Comparison of ENCODE assay signal across 8 mouse cellular contexts in genomic region chr8:84997649-84998295, GRCm38 (mm10). TPM values are rescaled to one million over a fixed set of nuclear protein-coding genes. Genes with fewer than 3 reads are reported as not detected.
DNase-seq lines count a peak whose midpoint lies in the region; ATAC-seq and TF ChIP-seq lines count a peak whose summit lies in the region.

No protein-coding gene starts in this region.

- peak overlapping the region; percentile 36 for H3K4me3 ChIP-seq in cerebellum, adult 2 months (replicated peaks; ENCODE audit: insufficient read depth, low read depth, low read length)

- 0 out of 2 replicates have a peak overlapping the region, but pooled peaks have one; percentile 17 for H3K27ac ChIP-seq in cerebellum, adult 2 months (ENCODE audit: insufficient read depth, low read length)

- WGBS in cerebellum, adult 2 months, result 2% methylated on average over 19 of the region's 19 CpGs

- peak; percentile 96 to 99 for ATAC-seq in hematopoietic stem cell, adult 5-6 weeks (replicated peaks in 1 of 2; ENCODE audit: insufficient read depth in 1 of 2, low FRiP score in 2 of 2, low TSS enrichment in 1 of 2, low read depth in 1 of 2, poor library complexity in 2 of 2, severe bottlenecking in 2 of 2)

- H3K4me1 ChIP-seq in cerebellum, adult 2 months (ENCODE audit: control insufficient read depth, insufficient read depth, low read length), result no peaks in the 10 kb centered on the region; the same call in 1 of the 2 replicates

- peak; percentile 96 for TF ChIP-seq CTCF in cerebellum, adult 2 months (IDR thresholded peaks at IDR 0.05; ENCODE audit: borderline replicate concordance, insufficient read depth, low read depth, low read length)

- no peaks in the 10 kb centered on the region for H3K27me3 ChIP-seq in cerebellum, adult 2 months (ENCODE audit: control insufficient read depth, insufficient read depth, low read length)

- DNase-seq in MN1 (ENCODE audit: low spot score), result peak; percentile 89
- peak; percentile 93 to 96 for DNase-seq in cerebellum, adult 2 months
- DNase-seq in forelimb bud, embryonic 11.5 days (ENCODE audit: low read depth, low spot score), result peak; percentile 85
- DNase-seq in layer of hippocampus, postnatal 14 days (ENCODE audit: low spot score in 2 of 2), result peak; percentile 88 to 90
- DNase-seq in lung, postnatal 14 days, result peak; percentile 95
- peak; percentile 74 for DNase-seq in retina, postnatal 7 days (ENCODE audit: low read depth, low spot score)
- DNase-seq in urinary bladder, adult 2 months (ENCODE audit: low spot score), result peak; percentile 73

- TF ChIP-seq POLR2A in cerebellum, adult 2 months (IDR thresholded peaks at IDR 0.05; ENCODE audit: borderline replicate concordance, insufficient read depth, low read length), result peak; percentile 66; the same call in 1 of the 2 replicates

RNA-seq across cellular contexts. Expression of gene Hook2, which starts 7.4 kb away (rescaled TPM):
- polyA plus RNA-seq in cerebellum, adult 2 months (2012; rRNA removed), result 14.1 and 14.2 TPM in 2 replicates
- 17.9 and 18.5 TPM in 2 replicates for total RNA-seq in hematopoietic stem cell, adult 5-6 weeks (2017)
- total RNA-seq in layer of hippocampus, postnatal 14 days (2021), result 1 to 10 TPM; 7.6 to 9.0 TPM
- 26.9 and 28.5 TPM in 2 replicates for polyA plus RNA-seq in urinary bladder, adult 2 months (2012; rRNA removed)

RNA-seq across cellular contexts. Expression of gene Best2, which starts 16.6 kb away (rescaled TPM):
- 0.06 and 0.07 TPM in 2 replicates for polyA plus RNA-seq in cerebellum, adult 2 months (2012; rRNA removed)
- total RNA-seq in hematopoietic stem cell, adult 5-6 weeks (2017), result not detected in 2 replicates
- total RNA-seq in layer of hippocampus, postnatal 14 days (2021), result not detected
- 0.04 TPM in 1 of 2 replicates, not detected in the other for polyA plus RNA-seq in urinary bladder, adult 2 months (2012; rRNA removed)

RNA-seq across cellular contexts. Expression of gene Junb, which starts 19.3 kb away (rescaled TPM):
- polyA plus RNA-seq in cerebellum, adult 2 months (2012; rRNA removed), result 12.8 and 13.5 TPM in 2 replicates
- 208 and 220 TPM in 2 replicates for total RNA-seq in hematopoietic stem cell, adult 5-6 weeks (2017)
- total RNA-seq in layer of hippocampus, postnatal 14 days (2021), result 10 to 100 TPM; 45.5 to 54.7 TPM
- polyA plus RNA-seq in urinary bladder, adult 2 months (2012; rRNA removed), result 97.4 and 121 TPM in 2 replicates

RNA-seq across cellular contexts. Expression of gene Asna1, which starts 27.3 kb away (rescaled TPM):
- 291 and 296 TPM in 2 replicates for polyA plus RNA-seq in cerebellum, adult 2 months (2012; rRNA removed)
- 34.1 and 49.6 TPM in 2 replicates for total RNA-seq in hematopoietic stem cell, adult 5-6 weeks (2017)
- total RNA-seq in layer of hippocampus, postnatal 14 days (2021), result 100 to 1,000 TPM; 108 to 115 TPM
- 113 and 136 TPM in 2 replicates for polyA plus RNA-seq in urinary bladder, adult 2 months (2012; rRNA removed)

RNA-seq across cellular contexts. Expression of gene Rnaseh2a, which starts 28.2 kb away (rescaled TPM):
- 58.7 and 61.5 TPM in 2 replicates for polyA plus RNA-seq in cerebellum, adult 2 months (2012; rRNA removed)
- total RNA-seq in hematopoietic stem cell, adult 5-6 weeks (2017), result 59.7 and 112 TPM in 2 replicates
- total RNA-seq in layer of hippocampus, postnatal 14 days (2021), result 10 to 100 TPM; 34.3 to 34.4 TPM
- polyA plus RNA-seq in urinary bladder, adult 2 months (2012; rRNA removed), result 49.4 and 49.5 TPM in 2 replicates

Comparison
In these comparisons a context has a peak if more than half of its experiments do, and no peak if none do; other contexts are left out.
1. Peak in every context shown above with its lines: DNase-seq, ATAC-seq, H3K4me3 ChIP-seq and H3K27ac ChIP-seq.